Mouse (Mus musculus) liver, adult 2 months (tissue): ENCODE measurements around the gene Deup1. TPM values are rescaled to one million over a fixed set of nuclear protein-coding genes. Genes with fewer than 3 reads are reported as not detected.

Source experiments
- DNase-seq: peaks from one replicate; pipeline ENCODE4 v3.0.0-alpha.2; 2011; ENCODE audit warnings: low read depth, low spot score; ENCODE audit errors: extremely low read depth
- H3K27ac ChIP-seq: fragments of 200-500 bp; replicated peaks from 2 replicates; pipeline ENCODE4 v1.5.1; 2012; ENCODE audit warnings: low read depth, mild to moderate bottlenecking, control low read depth, inconsistent platforms, low read length; ENCODE audit not compliant: insufficient read depth
- H3K27me3 ChIP-seq: fragments of 200-500 bp; 2 replicates; pipeline ENCODE4 v1.6.1; 2012; ENCODE audit warnings: mild to moderate bottlenecking, moderate library complexity, low read length, inconsistent platforms; ENCODE audit not compliant: control insufficient read depth, insufficient read depth
- H3K36me3 ChIP-seq: fragments of 200-500 bp; 2 replicates; pipeline ENCODE4 v1.6.1; 2012; ENCODE audit warnings: low read length, inconsistent platforms; ENCODE audit not compliant: control insufficient read depth, insufficient read depth
- H3K4me1 ChIP-seq: fragments of 200-500 bp; 2 replicates; pipeline ENCODE4 v1.6.1; 2011; ENCODE audit warnings: low read length; ENCODE audit not compliant: control insufficient read depth, insufficient read depth
- H3K4me3 ChIP-seq: fragments of 200-500 bp; 2 replicates; pipeline ENCODE4 v1.5.1; 2011; ENCODE audit warnings: low read depth, mild to moderate bottlenecking, control low read depth, low read length, moderate library complexity; ENCODE audit not compliant: insufficient read depth
- H3K79me2 ChIP-seq: fragments of 200-500 bp; 2 replicates; pipeline ENCODE4 v1.6.1; 2012; ENCODE audit warnings: inconsistent platforms, mild to moderate bottlenecking, low read length, moderate library complexity; ENCODE audit not compliant: control insufficient read depth, insufficient read depth
- H3K9ac ChIP-seq: fragments of 200-500 bp; 2 replicates; pipeline ENCODE4 v1.6.1; 2012; ENCODE audit warnings: low read depth, mild to moderate bottlenecking, control low read depth, inconsistent platforms, low read length
- CTCF ChIP-seq: fragments of 200-500 bp; IDR thresholded peaks from 2 replicates; pipeline ENCODE4 v1.5.1; 2011; ENCODE audit warnings: low read depth, low read length, control low read depth
- POLR2A ChIP-seq: fragments of 200-500 bp; IDR thresholded peaks from 2 replicates; pipeline ENCODE4 v1.6.1; 2011; ENCODE audit warnings: low read length, control low read depth; ENCODE audit not compliant: insufficient read depth; ENCODE audit errors: extremely low read depth
- WGBS: fragments of 180-500 bp; shearing (Covaris S2); methylation state at CpG from one replicate; pipeline ENCODE4 v1.1.7; 2018; 5-methylcytosine and 5-hydroxymethylcytosine counted together
- polyA plus RNA-seq: library from polyadenylated mRNA; depleted of rRNA; stranded (reverse); fragments of >200 nt; gene quantifications from 2 replicates; pipeline ENCODE4 v1.2.3, GENCODE M21; 2012
- total RNA-seq: library from RNA; depleted of rRNA; stranded (reverse); fragments of >200 nt; gene quantifications from 2 replicates; pipeline ENCODE4 v1.2.3, GENCODE M21; 2014

Gene Deup1
- total and polyA plus RNA-seq, 2 experiments, result 0.09 TPM; not detected in 1

- Histone ChIP-seq H3K9ac (no peak overlapping the region), H3K79me2 (no peaks in the 10 kb centered on the region), H3K36me3 (no peaks in the 10 kb centered on the region), H3K27ac (no peak overlapping the region), H3K4me1 (no peaks in the 10 kb centered on the region), H3K27me3 (no peaks in the 10 kb centered on the region), H3K4me3 (no peak overlapping the region)
- 70% methylated on average over 10 of the region's 10 CpGs for WGBS
- TF ChIP-seq CTCF (no peak), POLR2A (no peak)
- no peak for DNase-seq
Measured at GRCm38 (mm10) chr9:15619020-15619590, 8.6 kb downstream of the Deup1 start.

- no peak for TF ChIP-seq POLR2A
- TF ChIP-seq CTCF, result no peak
- 76% methylated on average over 7 of the region's 7 CpGs for WGBS
Measured at GRCm38 (mm10) chr9:15617061-15617460, 10.7 kb downstream of the Deup1 start.

GRCm38 (mm10) chr9:15616471-15616870 lies 11.3 kb downstream of the Deup1 start:
- H3K27ac ChIP-seq, result no peak overlapping the region
- WGBS, result 79% methylated on average over 6 of the region's 6 CpGs
- no peaks in the 10 kb centered on the region for H3K27me3 ChIP-seq
- H3K79me2 ChIP-seq, result no peaks in the 10 kb centered on the region
- H3K4me3 ChIP-seq, result no peak overlapping the region
- DNase-seq, result no peak
- H3K36me3 ChIP-seq, result no peaks in the 10 kb centered on the region
- H3K4me1 ChIP-seq, result no peaks in the 10 kb centered on the region
- H3K9ac ChIP-seq, result no peak overlapping the region
- TF ChIP-seq POLR2A, result no peak
- TF ChIP-seq CTCF, result no peak

More at GRCm38 (mm10) chr9:15617061-15617460, 10.7 kb downstream of the Deup1 start:
- H3K27me3 ChIP-seq, result no peaks in the 10 kb centered on the region
- H3K4me1 ChIP-seq, result no peaks in the 10 kb centered on the region
- H3K4me3 ChIP-seq, result no peak overlapping the region
- no peaks in the 10 kb centered on the region for H3K36me3 ChIP-seq
- no peak overlapping the region for H3K27ac ChIP-seq
- no peak overlapping the region for H3K9ac ChIP-seq
- H3K79me2 ChIP-seq, result no peaks in the 10 kb centered on the region
- DNase-seq, result no peak

- Histone ChIP-seq H3K27ac (no peak overlapping the region), H3K79me2 (no peaks in the 10 kb centered on the region), H3K27me3 (no peaks in the 10 kb centered on the region), H3K4me3 (no peak overlapping the region), H3K4me1 (no peaks in the 10 kb centered on the region), H3K9ac (no peak overlapping the region), H3K36me3 (no peaks in the 10 kb centered on the region)
- TF ChIP-seq POLR2A, result no peak
- TF ChIP-seq CTCF, result no peak
- peak; percentile 14 for DNase-seq
- 96% methylated on average over 5 of the region's 5 CpGs for WGBS
Measured at GRCm38 (mm10) chr9:15609280-15609930, 18.3 kb downstream of the Deup1 start.

- WGBS, result 90% methylated on average over 2 of the region's 2 CpGs
- H3K36me3 ChIP-seq, result no peaks in the 10 kb centered on the region
- no peak for DNase-seq
- H3K4me3 ChIP-seq, result no peak overlapping the region
- H3K27ac ChIP-seq, result no peak overlapping the region
- no peaks in the 10 kb centered on the region for H3K4me1 ChIP-seq
- no peak overlapping the region for H3K9ac ChIP-seq
- H3K79me2 ChIP-seq, result no peaks in the 10 kb centered on the region
- no peak for TF ChIP-seq CTCF
- no peak for TF ChIP-seq POLR2A
- H3K27me3 ChIP-seq, result no peaks in the 10 kb centered on the region
Measured at GRCm38 (mm10) chr9:15607601-15608000, 20.1 kb downstream of the Deup1 start.

GRCm38 (mm10) chr9:15603156-15603555 lies 24.6 kb downstream of the Deup1 start:
- Histone ChIP-seq H3K4me1 (no peaks in the 10 kb centered on the region; the same call in 1 of the 2 replicates), H3K27me3 (no peaks in the 10 kb centered on the region), H3K9ac (no peak overlapping the region), H3K79me2 (no peaks in the 10 kb centered on the region), H3K36me3 (no peaks in the 10 kb centered on the region), H3K27ac (no peak overlapping the region), H3K4me3 (no peak overlapping the region)
- TF ChIP-seq CTCF (no peak), POLR2A (no peak)
- DNase-seq, result no peak
- 89% methylated on average over 8 of the region's 8 CpGs for WGBS
